Mouse (Mus musculus) limb, embryonic 15.5 days (tissue): ENCODE results near the gene Mecom. TPM values are rescaled to one million over a fixed set of nuclear protein-coding genes. Genes with fewer than 3 reads are reported as not detected.
A peak's percentile ranks its signal among the peaks of the same experiment; 100 is the strongest.

Experiments used
- ATAC-seq: fragments of 200-750 bp; cut with Nextera tagmentation; 2 replicates; pipeline ENCODE4 v1.8.0; 2017; ENCODE audit warnings: low read depth, moderate TSS enrichment; ENCODE audit not compliant: insufficient number of reproducible peaks, low FRiP score, low TSS enrichment
- H3K27ac ChIP-seq: fragments of 300-500 bp; sonication (generic); 2 replicates; pipeline ENCODE4 v1.5.1; 2015; ENCODE audit warnings: moderate library complexity, mild to moderate bottlenecking, inconsistent platforms
- H3K27me3 ChIP-seq: fragments of 300-500 bp; sonication (generic); 2 replicates; pipeline ENCODE4 v1.6.1; 2015; ENCODE audit warnings: inconsistent platforms
- H3K36me3 ChIP-seq: fragments of 300-500 bp; sonication (generic); 2 replicates; pipeline ENCODE4 v1.6.1; 2015; ENCODE audit warnings: inconsistent platforms
- H3K4me1 ChIP-seq: fragments of 300-500 bp; sonication (generic); 2 replicates; pipeline ENCODE4 v1.6.1; 2015; ENCODE audit warnings: inconsistent platforms
- H3K4me2 ChIP-seq: fragments of 300-500 bp; sonication (generic); 2 replicates; pipeline ENCODE4 v1.6.1; 2015; ENCODE audit warnings: mild to moderate bottlenecking, inconsistent platforms
- H3K4me3 ChIP-seq: fragments of 300-500 bp; sonication (generic); 2 replicates; pipeline ENCODE4 v1.5.1; 2015; ENCODE audit warnings: mild to moderate bottlenecking, inconsistent platforms
- H3K9ac ChIP-seq: fragments of 300-500 bp; sonication (generic); 2 replicates; pipeline ENCODE4 v1.6.1; 2015; ENCODE audit warnings: inconsistent platforms
- H3K9me3 ChIP-seq: fragments of 300-500 bp; sonication (generic); 2 replicates; pipeline ENCODE4 v1.6.1; 2016; ENCODE audit warnings: inconsistent platforms
- WGBS: fragments of 180-500 bp; shearing (Covaris S2); methylation state at CpG from one replicate; pipeline ENCODE4 v1.1.7; 2015; 5-methylcytosine and 5-hydroxymethylcytosine counted together
- polyA plus RNA-seq: library from polyadenylated mRNA; unstranded; fragments of >200 nt; fragmentation: Nextera tagmentation; extraction: Ambion mirVana; gene quantifications from 2 replicates; pipeline ENCODE4 v1.2.1, GENCODE M21; 2015

Gene Mecom
- polyA plus RNA-seq, 1 experiment from 2014 or later: 38.4 TPM

DNA sequence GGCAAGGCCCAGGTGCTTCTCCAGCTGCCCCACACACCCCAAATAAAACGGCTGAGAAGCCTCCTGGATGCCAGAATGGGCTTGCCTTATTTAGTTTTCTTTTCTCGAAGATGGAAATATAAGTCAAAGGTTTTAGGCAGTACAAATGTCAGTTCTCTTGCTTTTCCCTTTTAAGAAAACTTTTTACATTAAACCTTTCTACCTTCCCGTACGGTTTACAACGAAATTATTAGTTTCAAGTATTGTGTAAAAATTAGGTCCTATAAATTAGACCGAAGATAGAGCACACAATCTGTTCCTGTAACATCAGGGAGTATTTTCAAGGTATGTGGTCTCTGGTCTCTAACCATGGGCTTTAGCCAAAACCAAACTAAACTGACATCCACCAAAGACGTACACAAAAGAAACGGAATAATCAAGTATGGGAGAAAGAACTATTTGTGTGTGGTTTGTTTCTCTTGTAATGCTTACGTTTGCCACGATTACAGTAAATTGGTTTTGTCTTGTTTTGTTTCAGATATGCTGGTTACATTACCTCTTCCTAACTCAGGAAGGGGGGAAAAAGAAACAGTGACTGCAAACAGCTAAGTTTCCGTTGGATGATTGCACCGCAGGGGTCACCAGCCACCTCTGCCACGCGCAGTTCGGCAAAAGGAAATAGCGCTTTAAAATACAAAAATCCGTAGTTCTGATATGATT is 41.3 kb downstream of the Mecom start:
- H3K27ac ChIP-seq: peak overlapping the region; percentile 97
- no peaks in the 10 kb centered on the region for H3K36me3 ChIP-seq
- peak overlapping the region; percentile 72 for H3K9ac ChIP-seq
- H3K9me3 ChIP-seq: no peaks in the 10 kb centered on the region
- 7% methylated on average over 17 of the region's 17 CpGs for WGBS
- H3K4me2 ChIP-seq: peak overlapping the region; percentile 80
- peak overlapping the region; percentile 67 for H3K4me3 ChIP-seq
- H3K4me1 ChIP-seq: peaks cover 52% of the 10 kb centered on the region
- no peak for ATAC-seq
- peaks cover 10% of the 10 kb centered on the region for H3K27me3 ChIP-seq

- Histone ChIP-seq H3K27me3 (peaks cover 5% of the 10 kb centered on the region), H3K4me3 (0 out of 2 replicates have a peak overlapping the region, but pooled peaks have one; percentile 10), H3K4me1 (peaks cover 47% of the 10 kb centered on the region), H3K9ac (no peak overlapping the region), H3K36me3 (no peaks in the 10 kb centered on the region), H3K9me3 (no peaks in the 10 kb centered on the region), H3K4me2 (peak overlapping the region; percentile 80), H3K27ac (peak overlapping the region; percentile 97)
- 21% methylated on average over 16 of the region's 16 CpGs for WGBS
- no peak for ATAC-seq
These were observed 42.0 kb downstream of the Mecom start for GRCm38 (mm10) chr3:30505741-30506251.

DNA sequence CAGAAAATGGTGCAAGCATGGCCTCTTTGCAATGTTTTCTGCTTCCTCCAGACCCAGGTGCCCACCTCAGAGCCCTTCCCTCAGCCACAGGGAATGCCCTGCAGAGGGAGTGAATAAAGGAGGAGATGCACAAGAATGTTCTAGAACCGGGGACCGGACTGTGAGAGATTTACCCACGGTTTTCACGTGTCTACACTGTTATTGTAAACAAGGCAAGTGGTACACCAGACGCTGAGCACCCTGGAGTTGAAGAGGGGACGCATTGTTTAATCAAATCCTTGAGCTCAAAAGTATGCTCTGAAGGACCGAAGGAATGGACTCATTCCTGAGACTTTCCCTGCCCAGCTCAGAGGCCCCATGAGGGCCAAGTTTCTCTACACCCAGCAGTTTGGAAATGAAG is 43.2 kb downstream of the Mecom start:
- no peaks in the 10 kb centered on the region for H3K27me3 ChIP-seq
- H3K4me3 ChIP-seq: no peak overlapping the region
- peaks cover 44% of the 10 kb centered on the region for H3K4me1 ChIP-seq
- H3K4me2 ChIP-seq: 0 out of 2 replicates have a peak overlapping the region, but pooled peaks have one; percentile 19
- WGBS: 34% methylated on average over 7 of the region's 7 CpGs
- H3K9ac ChIP-seq: no peak overlapping the region
- H3K36me3 ChIP-seq: no peaks in the 10 kb centered on the region
- peak overlapping the region; percentile 48; the same call in 1 of the 2 replicates for H3K27ac ChIP-seq
- H3K9me3 ChIP-seq: no peaks in the 10 kb centered on the region
- no peak for ATAC-seq

DNA sequence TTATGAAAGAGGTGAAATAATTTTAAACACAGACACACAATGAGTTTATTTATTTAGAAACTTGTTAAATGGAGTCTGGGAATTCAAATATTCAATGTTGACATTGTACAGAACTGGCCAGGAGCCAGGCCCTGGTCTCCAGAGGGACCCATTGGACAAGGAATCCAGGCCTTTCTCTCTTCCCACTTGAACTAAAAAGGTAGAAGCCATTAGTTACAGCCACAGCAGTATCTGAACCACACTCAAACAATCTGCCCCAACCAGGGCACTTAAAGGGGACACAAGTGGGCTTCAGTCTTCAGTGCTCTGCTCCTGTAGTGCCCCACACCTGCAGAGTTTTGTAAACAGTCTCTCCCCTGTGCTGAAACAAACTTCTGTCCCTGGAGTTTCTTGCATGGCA is 44.0 kb downstream of the Mecom start:
- H3K36me3 ChIP-seq: no peaks in the 10 kb centered on the region
- H3K4me2 ChIP-seq: no peak overlapping the region
- no peak overlapping the region for H3K9ac ChIP-seq
- H3K9me3 ChIP-seq: no peaks in the 10 kb centered on the region
- peaks cover 40% of the 10 kb centered on the region for H3K4me1 ChIP-seq
- H3K4me3 ChIP-seq: no peak overlapping the region
- ATAC-seq: no peak
- H3K27me3 ChIP-seq: no peaks in the 10 kb centered on the region
- H3K27ac ChIP-seq: peak overlapping the region; percentile 48; the same call in 1 of the 2 replicates

- Histone ChIP-seq H3K27ac (peak overlapping the region; percentile 47; the same call in 1 of the 2 replicates), H3K36me3 (no peaks in the 10 kb centered on the region)
- no peak for ATAC-seq
These were observed 49.5 kb downstream of the Mecom start for GRCm38 (mm10) chr3:30498202-30498828.

DNA sequence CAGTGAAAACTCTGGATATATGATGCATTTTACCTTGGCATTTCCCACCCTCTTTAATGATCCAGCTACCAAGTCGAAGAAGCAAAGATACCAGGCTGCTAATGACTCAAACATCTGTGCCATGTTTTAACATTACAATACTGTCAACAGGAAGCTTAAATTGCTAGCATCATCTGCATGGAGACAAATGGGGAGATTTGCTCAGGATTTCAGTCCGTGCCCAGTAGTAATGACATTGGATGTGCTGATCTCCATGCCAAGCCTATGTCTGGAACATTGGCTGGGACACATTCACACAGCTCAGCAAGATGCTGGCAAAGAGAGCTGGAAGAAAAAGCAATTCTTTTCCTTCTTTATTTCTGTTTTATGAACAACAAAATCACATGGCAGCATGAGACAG is 53.4 kb downstream of the Mecom start:
- ATAC-seq: no peak
- 66% methylated on average over 2 of the region's 2 CpGs for WGBS
- H3K36me3 ChIP-seq: no peaks in the 10 kb centered on the region
- no peaks in the 10 kb centered on the region for H3K9me3 ChIP-seq
- H3K27me3 ChIP-seq: no peaks in the 10 kb centered on the region
- H3K4me1 ChIP-seq: peaks cover 13% of the 10 kb centered on the region; the same call in 1 of the 2 replicates
- H3K27ac ChIP-seq: no peak overlapping the region
- H3K4me3 ChIP-seq: no peak overlapping the region
- no peak overlapping the region for H3K9ac ChIP-seq
- no peak overlapping the region for H3K4me2 ChIP-seq

More at GRCm38 (mm10) chr3:30498202-30498828, 49.5 kb downstream of the Mecom start:
- H3K27me3 ChIP-seq: no peaks in the 10 kb centered on the region
- no peak overlapping the region for H3K9ac ChIP-seq
- H3K4me1 ChIP-seq: peaks cover 9% of the 10 kb centered on the region
- H3K4me2 ChIP-seq: 0 out of 2 replicates have a peak overlapping the region, but pooled peaks have one; percentile 7
- H3K4me3 ChIP-seq: no peak overlapping the region
- WGBS: 26% methylated on average over 9 of the region's 9 CpGs
- no peaks in the 10 kb centered on the region for H3K9me3 ChIP-seq

DNA sequence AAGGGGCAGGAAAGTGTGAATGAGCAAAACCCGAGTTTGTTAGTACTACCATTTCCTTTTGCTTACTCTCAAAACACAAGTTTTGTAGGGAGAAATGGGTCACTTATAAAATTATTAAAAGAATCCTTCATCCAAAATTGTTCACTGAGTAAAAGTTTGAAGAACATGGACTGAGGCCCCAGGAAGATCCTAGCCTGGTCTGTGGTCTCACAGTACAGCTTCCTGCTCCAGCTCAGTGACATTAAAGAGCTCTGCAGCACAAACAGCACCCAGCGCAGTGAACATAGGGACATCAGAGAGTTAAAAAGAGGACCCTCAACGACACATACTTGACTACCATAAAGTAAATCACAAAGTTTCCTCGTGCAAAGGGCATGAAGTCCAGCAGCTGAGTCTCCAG is 59.0 kb downstream of the Mecom start:
- Histone ChIP-seq H3K36me3 (no peaks in the 10 kb centered on the region), H3K4me2 (no peak overlapping the region), H3K4me1 (peaks cover 15% of the 10 kb centered on the region; the same call in 1 of the 2 replicates), H3K27me3 (no peaks in the 10 kb centered on the region), H3K9ac (no peak overlapping the region), H3K4me3 (no peak overlapping the region), H3K27ac (no peak overlapping the region), H3K9me3 (no peaks in the 10 kb centered on the region)
- WGBS: 39% methylated on average over 4 of the region's 4 CpGs
- ATAC-seq: no peak

- H3K9ac ChIP-seq: no peak overlapping the region
- no peak for ATAC-seq
- no peaks in the 10 kb centered on the region for H3K36me3 ChIP-seq
- WGBS: 71% methylated on average over 4 of the region's 4 CpGs
- no peaks in the 10 kb centered on the region for H3K9me3 ChIP-seq
- no peaks in the 10 kb centered on the region for H3K27me3 ChIP-seq
- H3K4me3 ChIP-seq: no peak overlapping the region
- H3K4me2 ChIP-seq: no peak overlapping the region
- peaks cover 18% of the 10 kb centered on the region; the same call in 1 of the 2 replicates for H3K4me1 ChIP-seq
- H3K27ac ChIP-seq: no peak overlapping the region
These were observed 61.4 kb downstream of the Mecom start for GRCm38 (mm10) chr3:30486422-30486821.

GRCm38 (mm10) chr3:30483006-30483684 is 64.7 kb downstream of the Mecom start:
- Histone ChIP-seq H3K9ac (no peak overlapping the region), H3K27me3 (no peaks in the 10 kb centered on the region), H3K4me2 (no peak overlapping the region), H3K9me3 (no peaks in the 10 kb centered on the region), H3K27ac (no peak overlapping the region), H3K36me3 (no peaks in the 10 kb centered on the region), H3K4me3 (no peak overlapping the region), H3K4me1 (peaks cover 4% of the 10 kb centered on the region; the same call in 1 of the 2 replicates)
- 29% methylated on average over 5 of the region's 5 CpGs for WGBS
- ATAC-seq: no peak

DNA sequence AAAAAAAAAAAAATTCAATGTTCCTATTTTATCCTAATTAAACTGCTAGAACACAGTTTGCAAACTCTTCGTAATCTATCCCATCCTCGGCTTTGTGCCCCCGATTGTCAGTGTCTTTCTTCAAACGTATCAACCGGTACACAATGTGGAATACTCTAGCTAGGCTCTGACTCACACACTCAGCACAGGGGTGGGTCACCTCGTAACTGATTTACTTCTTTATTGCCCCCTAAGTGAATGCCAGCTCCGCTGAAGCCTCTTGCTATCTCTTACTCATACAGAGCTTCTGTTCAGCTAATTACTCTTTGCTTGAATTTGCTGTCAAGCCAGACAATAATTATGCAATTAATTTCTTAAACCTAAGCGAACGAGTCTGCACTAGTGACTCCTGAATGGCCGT is 66.1 kb downstream of the Mecom start:
- Histone ChIP-seq H3K4me2 (no peak overlapping the region), H3K27me3 (no peaks in the 10 kb centered on the region), H3K9ac (no peak overlapping the region), H3K27ac (no peak overlapping the region), H3K4me1 (peaks cover 4% of the 10 kb centered on the region; the same call in 1 of the 2 replicates), H3K4me3 (no peak overlapping the region), H3K9me3 (no peaks in the 10 kb centered on the region), H3K36me3 (no peaks in the 10 kb centered on the region)
- ATAC-seq: no peak
- WGBS: 65% methylated on average over 10 of the region's 10 CpGs

DNA sequence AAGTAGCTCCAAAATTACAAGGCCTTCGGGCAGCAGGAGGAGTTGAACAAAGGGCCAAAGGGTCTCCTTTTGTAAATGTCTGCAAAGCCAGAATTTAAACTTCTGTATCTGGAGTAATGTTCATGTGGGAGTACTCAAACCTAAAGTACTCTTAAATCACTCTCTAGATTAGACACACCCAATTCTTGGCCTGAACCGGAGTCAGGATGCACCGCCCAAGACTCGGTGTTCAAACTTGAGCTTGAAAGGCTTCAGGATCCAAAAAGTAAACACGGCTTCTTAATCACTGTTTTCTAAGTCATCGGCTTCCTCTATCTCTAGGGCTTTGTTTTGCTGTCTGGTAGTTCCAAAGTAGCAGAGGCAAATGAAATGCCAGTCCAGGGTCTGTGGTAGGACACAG is 67.3 kb downstream of the Mecom start:
- peaks cover 4% of the 10 kb centered on the region; the same call in 1 of the 2 replicates for H3K4me1 ChIP-seq
- no peaks in the 10 kb centered on the region for H3K27me3 ChIP-seq
- no peaks in the 10 kb centered on the region for H3K36me3 ChIP-seq
- no peak overlapping the region for H3K9ac ChIP-seq
- 70% methylated on average over 6 of the region's 6 CpGs for WGBS
- no peak for ATAC-seq
- no peak overlapping the region for H3K4me3 ChIP-seq
- H3K4me2 ChIP-seq: no peak overlapping the region
- no peaks in the 10 kb centered on the region for H3K9me3 ChIP-seq
- H3K27ac ChIP-seq: no peak overlapping the region
